Mouse (Mus musculus): Measurements from ENCODE around the gene Bex4. TPM values are rescaled to one million over a fixed set of nuclear protein-coding genes. Genes with fewer than 3 reads are reported as not detected.
A peak's percentile ranks its signal among the peaks of the same experiment; 100 is the strongest.
"Not testable (repeated sequence)": the region's sequence is repeated elsewhere in the genome, so short reads cannot be mapped to it uniquely, and the experiment has no call there.

Gene Bex4
- total and polyA plus RNA-seq, 3 experiments = not detected

GRCm38 (mm10) chrX:136127038-136127743, 11.6 kb upstream of the Bex4 start:
- dilution Hi-C loops (cut with MboI; ENCODE audit: extremely low pct_ligation_motif_present, extremely low pct_unique_long_range_greater_than_20kb, low sequenced_read_pairs) = no loop called here
- Histone ChIP-seq H3K27me3 (replicated peaks) (no peaks in the 10 kb centered on the region), H3K9me3 (replicated peaks; ENCODE audit: low read length) (no peaks in the 10 kb centered on the region), H3K36me3 (replicated peaks in 1 of 2; ENCODE audit: control insufficient read depth in 1 of 2, insufficient read depth in 1 of 2, low read length in 1 of 2) (no peaks in the 10 kb centered on the region), H3K9ac (ENCODE audit: insufficient read depth, low read depth) (no peak overlapping the region), H3K4me1 (ENCODE audit: control insufficient read depth in 1 of 2, insufficient read depth in 2 of 2) (no peaks in the 10 kb centered on the region), H3K4me3 (replicated peaks in 1 of 3; ENCODE audit: low read depth in 2 of 3, low read length in 2 of 3, poor library complexity in 1 of 3) (no peak overlapping the region), H3K79me2 (replicated peaks; ENCODE audit: control insufficient read depth, extremely low read depth, insufficient read depth, poor library complexity, severe bottlenecking) (no peaks in the 10 kb centered on the region), H3K27ac (ENCODE audit: insufficient read depth, low read depth) (no peak overlapping the region), H3K4me2 (ENCODE audit: insufficient read depth, low read depth, poor library complexity, severe bottlenecking) (no peak overlapping the region)
- in situ Hi-C loops (cut with MboI; ENCODE audit: low pct_ligation_motif_present, low pct_unique_long_range_greater_than_20kb, low sequenced_read_pairs) = no loop called here
- TF ChIP-seq CTCF (conservative IDR thresholded peaks at IDR 0.05 in 1 of 2, IDR thresholded peaks at IDR 0.05 in 1 of 2; ENCODE audit: low read depth in 2 of 2, low read length in 2 of 2) = peak in 1 of 2 experiments; percentile 51; a peak in 2 of 4 replicates
- no peak for TF ChIP-seq SMC3 (IDR thresholded peaks at IDR 0.05; ENCODE audit: low read depth, low read length)
- peak; percentile 66 for DNase-seq (ENCODE audit: extremely low read depth)

- no peak overlapping the region for H3K9ac ChIP-seq (ENCODE audit: insufficient read depth, low read depth)
- no peaks in the 10 kb centered on the region for H3K27me3 ChIP-seq (replicated peaks)
- no peaks in the 10 kb centered on the region for H3K9me3 ChIP-seq (replicated peaks; ENCODE audit: low read length)
- no peaks in the 10 kb centered on the region for H3K79me2 ChIP-seq (replicated peaks; ENCODE audit: control insufficient read depth, extremely low read depth, insufficient read depth, poor library complexity, severe bottlenecking)
- no peaks in the 10 kb centered on the region for H3K4me1 ChIP-seq (ENCODE audit: control insufficient read depth in 1 of 2, insufficient read depth in 2 of 2)
- H3K4me2 ChIP-seq (ENCODE audit: insufficient read depth, low read depth, poor library complexity, severe bottlenecking) = no peak overlapping the region
- no peak overlapping the region for H3K4me3 ChIP-seq (replicated peaks in 1 of 3; ENCODE audit: low read depth in 2 of 3, low read length in 2 of 3, poor library complexity in 1 of 3)
- in situ Hi-C loops (cut with MboI; ENCODE audit: low pct_ligation_motif_present, low pct_unique_long_range_greater_than_20kb, low sequenced_read_pairs) = no loop called here
- DNase-seq (ENCODE audit: extremely low read depth) = peak; percentile 43
- TF ChIP-seq EP300 (IDR thresholded peaks at IDR 0.05; ENCODE audit: low read length) (no peak), CTCF (conservative IDR thresholded peaks at IDR 0.05 in 1 of 2, IDR thresholded peaks at IDR 0.05 in 1 of 2; ENCODE audit: low read depth in 2 of 2, low read length in 2 of 2) (peak; percentile 22 to 63; a peak in 3 of 4 replicates), UBTF (IDR thresholded peaks at IDR 0.05; ENCODE audit: low read depth, low read length) (no peak)
- no peak overlapping the region for H3K27ac ChIP-seq (ENCODE audit: insufficient read depth, low read depth)
- no peaks in the 10 kb centered on the region for H3K36me3 ChIP-seq (replicated peaks in 1 of 2; ENCODE audit: control insufficient read depth in 1 of 2, insufficient read depth in 1 of 2, low read length in 1 of 2)
- dilution Hi-C loops (cut with MboI; ENCODE audit: extremely low pct_ligation_motif_present, extremely low pct_unique_long_range_greater_than_20kb, low sequenced_read_pairs) = no loop called here
Measured at GRCm38 (mm10) chrX:136127744-136128064, 11.1 kb upstream of the Bex4 start.

- H3K79me2 ChIP-seq (replicated peaks; ENCODE audit: control insufficient read depth, extremely low read depth, insufficient read depth, poor library complexity, severe bottlenecking) = no peaks in the 10 kb centered on the region
- dilution Hi-C loops (cut with MboI; ENCODE audit: extremely low pct_ligation_motif_present, extremely low pct_unique_long_range_greater_than_20kb, low sequenced_read_pairs) = no loop called here
- H3K27me3 ChIP-seq (replicated peaks) = no peaks in the 10 kb centered on the region
- no peaks in the 10 kb centered on the region for H3K4me1 ChIP-seq (ENCODE audit: control insufficient read depth in 1 of 2, insufficient read depth in 2 of 2)
- TF ChIP-seq USF2 (conservative IDR thresholded peaks at IDR 0.05; ENCODE audit: low read depth, low read length) (no peak), KAT2A (IDR thresholded peaks at IDR 0.05; ENCODE audit: insufficient replicate concordance, low read length) (no peak), ZNF384 (IDR thresholded peaks at IDR 0.05; ENCODE audit: low read depth, low read length) (no peak), JUND (conservative IDR thresholded peaks at IDR 0.05; ENCODE audit: low read depth, low read length) (no peak), MAZ (IDR thresholded peaks at IDR 0.05; ENCODE audit: low read depth, low read length) (no peak), MYC (IDR thresholded peaks at IDR 0.05; ENCODE audit: low read depth, low read length) (no peak), HCFC1 (IDR thresholded peaks at IDR 0.05; ENCODE audit: low read depth, low read length) (no peak), NELFE (IDR thresholded peaks at IDR 0.05; ENCODE audit: low read depth, low read length) (no peak), BHLHE40 (IDR thresholded peaks at IDR 0.05; ENCODE audit: low read depth, low read length) (no peak), E2F4 (IDR thresholded peaks at IDR 0.05; ENCODE audit: insufficient replicate concordance, low read depth, low read length) (no peak), MXI1 (IDR thresholded peaks at IDR 0.05; ENCODE audit: low read depth, low read length) (no peak), IRF4 (IDR thresholded peaks at IDR 0.05; ENCODE audit: low read depth, low read length) (no peak), POLR2AphosphoS2 (IDR thresholded peaks at IDR 0.05; ENCODE audit: low read depth, low read length) (no peak), RAD21 (IDR thresholded peaks at IDR 0.05; ENCODE audit: low read depth, low read length) (no peak), ETS1 (conservative IDR thresholded peaks at IDR 0.05; ENCODE audit: low read depth, low read length) (no peak), UBTF (IDR thresholded peaks at IDR 0.05; ENCODE audit: low read depth, low read length) (no peak), MAFK (IDR thresholded peaks at IDR 0.05; ENCODE audit: insufficient replicate concordance, low read length) (no peak), POLR2A (IDR thresholded peaks at IDR 0.05; ENCODE audit: low read depth, low read length) (no peak)
- H3K36me3 ChIP-seq (replicated peaks in 1 of 2; ENCODE audit: control insufficient read depth in 1 of 2, insufficient read depth in 1 of 2, low read length in 1 of 2) = no peaks in the 10 kb centered on the region
- no peak overlapping the region for H3K4me3 ChIP-seq (replicated peaks in 1 of 3; ENCODE audit: low read depth in 2 of 3, low read length in 2 of 3, poor library complexity in 1 of 3)
- no peaks in the 10 kb centered on the region for H3K9me3 ChIP-seq (replicated peaks; ENCODE audit: low read length)
- in situ Hi-C loops (cut with MboI; ENCODE audit: low pct_ligation_motif_present, low pct_unique_long_range_greater_than_20kb, low sequenced_read_pairs) = no loop called here
- H3K9ac ChIP-seq (ENCODE audit: insufficient read depth, low read depth) = no peak overlapping the region
- no peak overlapping the region for H3K27ac ChIP-seq (ENCODE audit: insufficient read depth, low read depth)
- no peak overlapping the region for H3K4me2 ChIP-seq (ENCODE audit: insufficient read depth, low read depth, poor library complexity, severe bottlenecking)
- DNase-seq (ENCODE audit: extremely low read depth) = no peak
Measured at GRCm38 (mm10) chrX:136135559-136135958, 3.2 kb upstream of the Bex4 start.

- H3K4me1 ChIP-seq (ENCODE audit: control insufficient read depth in 1 of 2, insufficient read depth in 2 of 2); dilution Hi-C loops (cut with MboI; ENCODE audit: extremely low pct_ligation_motif_present, extremely low pct_unique_long_range_greater_than_20kb, low sequenced_read_pairs); H3K4me3 ChIP-seq (replicated peaks in 1 of 3; ENCODE audit: low read depth in 2 of 3, low read length in 2 of 3, poor library complexity in 1 of 3); H3K27me3 ChIP-seq (replicated peaks); H3K36me3 ChIP-seq (replicated peaks in 1 of 2; ENCODE audit: control insufficient read depth in 1 of 2, insufficient read depth in 1 of 2, low read length in 1 of 2); H3K9ac ChIP-seq (ENCODE audit: insufficient read depth, low read depth); DNase-seq (ENCODE audit: extremely low read depth); H3K27ac ChIP-seq (ENCODE audit: insufficient read depth, low read depth); in situ Hi-C loops (cut with MboI; ENCODE audit: low pct_ligation_motif_present, low pct_unique_long_range_greater_than_20kb, low sequenced_read_pairs); H3K4me2 ChIP-seq (ENCODE audit: insufficient read depth, low read depth, poor library complexity, severe bottlenecking); H3K79me2 ChIP-seq (replicated peaks; ENCODE audit: control insufficient read depth, extremely low read depth, insufficient read depth, poor library complexity, severe bottlenecking); H3K9me3 ChIP-seq (replicated peaks; ENCODE audit: low read length): not testable (repeated sequence)
Measured at GRCm38 (mm10) chrX:136139640-136140004, 826 bp downstream of the Bex4 start.
